In genomic region chr6:99020570-99021444, GRCm38 (mm10) we compare ENCODE assay signal across 10 mouse cellular contexts.
A peak's percentile ranks its signal among the peaks of the same experiment; 100 is the strongest.
DNase-seq lines count a peak whose midpoint lies in the region; ATAC-seq and TF ChIP-seq lines count a peak whose summit lies in the region.
"Had no signal": no experiment of that assay in that cellular context is flagged by ENCODE, and none has a peak within 500 bp of the region (broad histone marks: within the 10 kb centered on the region; RNA-seq: fewer than 3 reads in every experiment).

No protein-coding gene starts in this region.

- no peak overlapping the region for H3K27ac ChIP-seq in hindbrain, embryonic 13.5 days
- H3K27ac ChIP-seq in hindbrain, embryonic 10.5 days: no peak overlapping the region
- no peak overlapping the region for H3K27ac ChIP-seq in limb, embryonic 14.5 days (replicated peaks; ENCODE audit: low read depth, low read length)
- H3K27ac ChIP-seq in stomach, embryonic 15.5 days: peak overlapping the region; percentile 28; the same call in 1 of the 2 replicates
- H3K27ac ChIP-seq: kidney, postnatal 0 days had no signal

- H3K27me3 ChIP-seq in hindbrain, embryonic 13.5 days: peaks cover 27% of the 10 kb centered on the region
- peaks cover 10% of the 10 kb centered on the region for H3K27me3 ChIP-seq in hindbrain, embryonic 10.5 days (ENCODE audit: insufficient read depth, poor library complexity, severe bottlenecking)
- H3K27me3 ChIP-seq in limb, embryonic 14.5 days (ENCODE audit: control insufficient read depth, insufficient read depth, low read length): no peaks in the 10 kb centered on the region; the same call in 1 of the 2 replicates
- no peaks in the 10 kb centered on the region for H3K27me3 ChIP-seq in stomach, embryonic 15.5 days (replicated peaks)
- H3K27me3 ChIP-seq: megakaryocyte, embryonic 14.5 days had no signal

- no peak for TF ChIP-seq CTCF in lung, adult 2 months (IDR thresholded peaks at IDR 0.05; ENCODE audit: insufficient read depth, low read length)

- no peak for ATAC-seq in hindbrain, embryonic 13.5 days (ENCODE audit: low FRiP score)
- no peak for ATAC-seq in limb, embryonic 14.5 days (ENCODE audit: low FRiP score, low read depth)
- no peak for ATAC-seq in stomach, embryonic 15.5 days (ENCODE audit: insufficient read depth, low FRiP score, low read depth)
- ATAC-seq: forebrain, embryonic 14.5 days had no signal

- no peak for DNase-seq in hindbrain, embryonic 10.5 days (ENCODE audit: low spot score)
- DNase-seq in lung, adult 2 months: no peak
- DNase-seq in lung, postnatal 14 days: no peak
- DNase-seq in limb, embryonic 14.5 days (ENCODE audit: low spot score): no peak
- DNase-seq in embryo, embryonic 11 days: no peak

- peak; percentile 59; the same call in 1 of the 2 replicates for TF ChIP-seq POLR2A in lung, adult 2 months (IDR thresholded peaks at IDR 0.05; ENCODE audit: borderline replicate concordance, extremely low read depth, low read depth, low read length)
- TF ChIP-seq POLR2A in limb, embryonic 14.5 days (IDR thresholded peaks at IDR 0.05; ENCODE audit: borderline replicate concordance, extremely low read depth, insufficient read depth, insufficient read length): no peak

- H3K9me3 ChIP-seq in hindbrain, embryonic 13.5 days: no peaks in the 10 kb centered on the region
- no peaks in the 10 kb centered on the region for H3K9me3 ChIP-seq in hindbrain, embryonic 10.5 days
- no peaks in the 10 kb centered on the region for H3K9me3 ChIP-seq in limb, embryonic 14.5 days (ENCODE audit: control insufficient read depth, low read length)
- H3K9me3 ChIP-seq in stomach, embryonic 15.5 days: no peaks in the 10 kb centered on the region
- H3K9me3 ChIP-seq: megakaryocyte, embryonic 14.5 days had no signal

- 60% methylated on average over 12 of the region's 12 CpGs for WGBS in hindbrain, embryonic 13.5 days
- WGBS in hindbrain, embryonic 10.5 days: 68% methylated on average over 12 of the region's 12 CpGs
- 38% methylated on average over 12 of the region's 12 CpGs for WGBS in lung, adult 2 months
- 33% methylated on average over 12 of the region's 12 CpGs for WGBS in limb, embryonic 14.5 days
- WGBS in stomach, embryonic 15.5 days: 44% methylated on average over 12 of the region's 12 CpGs

- peaks cover 47% of the 10 kb centered on the region for H3K4me1 ChIP-seq in hindbrain, embryonic 13.5 days (replicated peaks)
- peaks cover 43% of the 10 kb centered on the region for H3K4me1 ChIP-seq in hindbrain, embryonic 10.5 days (replicated peaks)
- H3K4me1 ChIP-seq in lung, adult 2 months (ENCODE audit: control insufficient read depth, insufficient read depth, low read length): peaks cover 38% of the 10 kb centered on the region
- peaks cover 43% of the 10 kb centered on the region for H3K4me1 ChIP-seq in limb, embryonic 14.5 days (ENCODE audit: control insufficient read depth, insufficient read depth, low read length)
- H3K4me1 ChIP-seq in stomach, embryonic 15.5 days: peaks cover 30% of the 10 kb centered on the region

- H3K36me3 ChIP-seq in hindbrain, embryonic 13.5 days: no peaks in the 10 kb centered on the region
- peaks cover 7% of the 10 kb centered on the region for H3K36me3 ChIP-seq in hindbrain, embryonic 10.5 days
- peaks cover 6% of the 10 kb centered on the region; the same call in 1 of the 2 replicates for H3K36me3 ChIP-seq in limb, embryonic 14.5 days (ENCODE audit: control insufficient read depth, insufficient read depth, low read length)
- no peaks in the 10 kb centered on the region for H3K36me3 ChIP-seq in stomach, embryonic 15.5 days

- no peak overlapping the region for H3K4me3 ChIP-seq in hindbrain, embryonic 13.5 days
- no peak overlapping the region for H3K4me3 ChIP-seq in hindbrain, embryonic 10.5 days
- peak overlapping the region; percentile 29 for H3K4me3 ChIP-seq in lung, adult 2 months (replicated peaks; ENCODE audit: extremely low read depth, low read depth, low read length)
- H3K4me3 ChIP-seq in limb, embryonic 14.5 days (replicated peaks; ENCODE audit: low read length): 0 out of 2 replicates have a peak overlapping the region, but pooled peaks have one; percentile 4
- no peak overlapping the region for H3K4me3 ChIP-seq in stomach, embryonic 15.5 days (replicated peaks)
- H3K4me3 ChIP-seq: megakaryocyte, embryonic 14.5 days had no signal

- H3K9ac ChIP-seq in hindbrain, embryonic 13.5 days: 0 out of 2 replicates have a peak overlapping the region, but pooled peaks have one; percentile 6
- peak overlapping the region; percentile 6; the same call in 1 of the 2 replicates for H3K9ac ChIP-seq in limb, embryonic 14.5 days (ENCODE audit: low read depth, low read length, severe bottlenecking)
- H3K9ac ChIP-seq in stomach, embryonic 15.5 days: no peak overlapping the region

- 0 out of 2 replicates have a peak overlapping the region, but pooled peaks have one; percentile 10 for H3K4me2 ChIP-seq in hindbrain, embryonic 13.5 days
- H3K4me2 ChIP-seq in limb, embryonic 14.5 days (replicated peaks; ENCODE audit: low read depth, low read length, severe bottlenecking): peak overlapping the region; percentile 16; the same call in 1 of the 2 replicates
- no peak overlapping the region for H3K4me2 ChIP-seq in stomach, embryonic 15.5 days

Comparison
In these comparisons a context has a peak if more than half of its experiments do, and no peak if none do; other contexts are left out.
1. H3K4me3 ChIP-seq: peak in lung, adult 2 months (single experiment) and limb, embryonic 14.5 days (single experiment); none in hindbrain, embryonic 13.5 days (single experiment), hindbrain, embryonic 10.5 days (single experiment) and stomach, embryonic 15.5 days (single experiment).